Mouse (Mus musculus) mouse trophoblast stem cell (cell line): ENCODE measurements around the gene Gm20388.

Experiments used
- in situ Hi-C, 2 experiments: fragments of 300-500 bp; cut with MseI, MboI; formaldehyde crosslinking; loops; 2 replicates in 1 of 2; 3 replicates in 1 of 2; pipeline ENCODE4 v1.15.1; 2025

Gene Gm20388

DNA sequence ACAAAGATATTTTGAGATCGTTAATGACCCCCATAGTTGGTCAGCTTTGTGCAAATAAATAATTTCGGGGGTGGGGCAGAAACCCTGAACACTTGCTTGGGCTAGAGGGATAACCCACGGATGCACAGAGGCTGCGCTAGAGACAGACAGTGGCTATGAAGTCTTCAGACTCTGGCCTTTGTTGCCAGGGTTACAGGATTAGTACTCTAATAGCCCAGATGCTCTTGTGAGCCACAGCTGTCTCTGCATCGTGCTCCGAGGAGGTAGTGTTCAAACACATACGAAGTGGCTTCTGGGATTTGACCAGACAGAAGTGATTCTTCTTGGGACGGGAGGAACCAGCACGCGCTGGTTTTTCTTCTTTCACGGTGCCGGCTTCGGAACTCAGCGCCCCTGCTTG is 820.9 kb downstream of the Gm20388 start:
- in situ Hi-C loops: no loop called here

DNA sequence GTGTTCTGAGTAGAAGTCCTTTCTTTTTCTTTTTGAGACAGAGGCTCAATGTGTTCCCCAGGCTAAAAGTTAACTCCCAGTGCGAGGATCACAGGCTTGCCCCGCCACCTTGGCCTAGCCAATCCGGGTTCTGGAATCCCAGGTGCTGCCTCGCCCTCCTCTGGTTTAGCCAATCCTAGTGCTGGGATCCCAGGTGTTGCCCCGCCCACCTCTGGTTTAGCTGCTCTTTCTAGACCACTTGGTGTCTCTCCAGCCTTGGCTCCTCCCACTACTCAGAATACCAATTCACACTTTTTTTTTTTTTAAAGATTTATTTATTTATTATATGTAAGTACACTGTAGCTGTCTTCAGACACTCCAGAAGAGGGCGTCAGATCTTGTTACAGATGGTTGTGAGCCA is 821.4 kb downstream of the Gm20388 start:
- in situ Hi-C loops: no loop called here

DNA sequence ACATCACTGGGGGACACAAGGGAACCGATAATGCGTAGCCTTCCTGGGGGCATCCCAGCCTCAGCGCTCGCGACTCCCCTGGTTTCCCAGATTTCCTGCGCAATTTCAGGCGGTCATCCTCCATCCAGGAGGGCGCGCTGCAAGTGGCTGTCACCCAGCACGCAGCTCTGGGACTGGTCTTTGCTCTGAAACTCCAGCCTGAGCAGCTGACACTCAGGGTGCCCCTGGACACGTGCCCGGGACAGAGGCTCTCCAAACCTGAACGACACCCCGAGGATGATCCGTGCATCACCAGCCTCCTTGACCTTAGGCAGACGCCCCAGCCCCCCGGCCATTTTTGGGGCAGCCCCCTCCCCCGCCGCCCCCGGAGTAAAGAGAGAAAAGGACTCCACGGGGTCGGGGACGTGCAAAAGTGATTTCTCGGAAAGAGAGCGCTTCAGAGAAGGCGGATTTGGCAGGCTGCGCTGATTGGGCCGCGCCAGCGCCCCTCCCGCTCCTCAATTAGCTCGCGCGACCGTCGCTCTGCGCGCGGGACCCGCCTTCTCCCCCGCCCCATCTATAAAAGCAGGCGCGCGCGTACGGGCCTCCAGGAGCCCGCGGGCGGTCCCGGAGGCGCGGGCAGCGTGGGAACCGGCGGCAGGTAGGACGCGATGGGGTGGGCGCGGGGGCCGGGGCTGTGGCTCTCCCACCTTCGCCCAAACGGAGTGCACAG is 825.3 kb downstream of the Gm20388 start, which contains the start of gene Irf8:
Gene Irf8, plus strand, starts transcription at position 589 of the 712 bp plus-strand sequence.
- in situ Hi-C loops: no loop called here

DNA sequence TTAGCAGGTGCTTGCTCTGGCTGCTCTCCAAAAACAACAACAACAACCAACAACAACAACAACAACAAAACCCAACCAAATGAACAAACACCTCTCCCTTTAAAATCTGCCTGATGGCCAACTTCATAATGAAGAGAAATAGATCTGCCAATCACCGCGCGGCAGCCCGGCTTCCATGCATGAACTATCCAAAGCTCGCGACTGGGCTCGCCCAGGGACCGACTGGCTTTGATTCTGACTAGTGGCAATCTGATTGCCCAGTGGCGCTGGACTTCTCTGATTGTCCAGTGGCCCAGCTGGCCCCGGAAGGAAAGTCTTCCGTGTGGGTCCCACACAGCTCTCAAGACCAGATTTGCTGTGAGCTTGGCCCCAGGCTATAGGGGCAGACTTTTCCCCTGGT is 825.8 kb downstream of the Gm20388 start:
- in situ Hi-C loops: no loop called here

DNA sequence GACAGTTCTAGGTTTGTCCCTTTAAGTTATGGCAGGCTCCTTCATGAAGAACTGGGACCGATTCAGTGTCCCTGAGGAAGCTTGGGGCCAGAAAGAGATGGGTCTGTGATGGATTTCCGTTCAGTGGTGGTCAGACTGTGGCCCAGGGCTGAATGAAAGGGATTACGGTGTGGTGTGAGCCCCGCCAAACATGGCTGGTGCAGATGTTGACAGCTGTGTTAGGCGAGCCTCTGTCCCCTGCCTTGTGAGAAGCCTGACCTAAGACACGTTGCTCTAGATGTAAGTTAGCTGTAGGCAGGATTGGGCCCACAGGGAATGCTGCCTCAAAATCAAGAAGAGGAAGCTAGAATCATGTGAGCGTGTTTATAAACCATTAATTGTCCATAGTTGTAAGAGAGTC is 826.5 kb downstream of the Gm20388 start:
- in situ Hi-C loops: no loop called here

DNA sequence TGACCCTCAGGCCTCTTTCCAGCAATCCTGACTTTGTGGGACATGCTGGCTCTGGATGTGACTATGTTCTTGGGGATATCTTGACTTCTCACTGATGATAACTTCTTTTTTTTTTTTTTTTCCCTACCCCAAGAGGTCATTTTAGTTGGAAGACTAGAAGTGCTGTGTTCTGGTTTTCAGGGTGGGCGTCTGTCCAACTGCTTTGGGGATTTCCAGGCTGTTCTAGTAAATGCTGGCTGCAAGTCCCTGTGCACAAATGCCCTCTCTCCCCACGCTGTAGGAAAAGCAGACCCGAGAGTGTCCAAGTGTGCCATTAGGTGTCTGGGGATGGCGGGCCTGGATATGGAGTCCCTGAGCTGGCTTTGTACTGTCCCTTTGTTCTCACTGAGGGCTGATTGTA is 828.1 kb downstream of the Gm20388 start:
- in situ Hi-C loops: no loop called here

DNA sequence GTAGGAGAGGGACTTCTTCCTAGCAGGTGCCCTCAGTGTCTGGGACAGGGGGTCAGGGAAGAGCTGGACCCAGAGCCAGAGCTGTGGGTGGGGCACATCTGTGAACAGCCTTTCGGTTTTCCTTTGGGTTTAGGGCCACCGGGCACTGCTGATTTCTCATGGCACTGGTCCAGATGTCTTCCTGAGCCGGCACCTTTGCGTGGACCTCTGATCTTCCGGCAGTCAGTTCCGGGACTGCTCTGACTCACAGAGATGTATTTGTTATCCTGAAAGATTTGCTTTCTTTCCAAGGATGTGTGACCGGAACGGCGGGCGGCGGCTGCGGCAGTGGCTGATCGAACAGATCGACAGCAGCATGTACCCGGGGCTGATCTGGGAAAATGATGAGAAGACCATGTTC is 828.9 kb downstream of the Gm20388 start:
- in situ Hi-C loops: no loop called here

DNA sequence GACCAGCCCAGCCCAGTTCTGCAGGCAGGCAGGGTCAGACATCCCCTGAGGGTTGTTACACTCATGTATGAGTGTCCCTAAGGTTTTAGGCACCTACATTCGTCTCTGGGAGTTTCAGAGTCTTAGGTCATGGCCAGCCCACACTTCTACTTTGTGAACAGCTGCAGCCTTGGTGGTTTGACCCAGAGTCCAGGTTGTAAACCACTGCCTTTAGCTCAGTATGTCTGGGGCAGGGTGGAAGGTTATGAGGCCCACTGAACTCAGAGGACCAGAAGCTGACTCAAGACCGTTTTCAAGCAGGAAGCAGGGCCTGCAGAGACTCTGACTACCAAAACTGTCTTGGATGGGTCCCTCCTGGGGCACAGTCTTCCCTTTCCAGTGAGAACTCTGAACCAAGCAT is 829.9 kb downstream of the Gm20388 start:
- in situ Hi-C loops: no loop called here

DNA sequence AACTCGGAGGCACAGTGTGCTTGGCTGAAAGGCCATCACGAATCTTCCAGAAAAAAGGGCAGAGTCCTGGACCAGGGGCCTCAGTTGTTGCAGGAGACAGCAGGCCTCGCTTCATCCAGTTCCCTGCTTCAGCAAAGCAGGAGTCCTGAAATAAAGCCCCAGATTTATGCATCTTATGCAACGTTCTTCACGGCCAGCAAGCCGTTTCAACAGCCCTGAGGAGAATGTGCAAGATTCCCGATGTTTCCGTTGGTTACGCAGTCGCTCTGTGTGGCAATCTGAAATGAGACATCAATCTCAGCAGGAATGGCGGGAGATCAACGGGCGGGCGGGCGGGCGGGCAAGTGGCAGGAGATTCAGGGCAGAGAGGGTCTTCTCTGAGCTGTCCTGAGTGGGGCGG is 830.4 kb downstream of the Gm20388 start:
- in situ Hi-C loops: no loop called here

DNA sequence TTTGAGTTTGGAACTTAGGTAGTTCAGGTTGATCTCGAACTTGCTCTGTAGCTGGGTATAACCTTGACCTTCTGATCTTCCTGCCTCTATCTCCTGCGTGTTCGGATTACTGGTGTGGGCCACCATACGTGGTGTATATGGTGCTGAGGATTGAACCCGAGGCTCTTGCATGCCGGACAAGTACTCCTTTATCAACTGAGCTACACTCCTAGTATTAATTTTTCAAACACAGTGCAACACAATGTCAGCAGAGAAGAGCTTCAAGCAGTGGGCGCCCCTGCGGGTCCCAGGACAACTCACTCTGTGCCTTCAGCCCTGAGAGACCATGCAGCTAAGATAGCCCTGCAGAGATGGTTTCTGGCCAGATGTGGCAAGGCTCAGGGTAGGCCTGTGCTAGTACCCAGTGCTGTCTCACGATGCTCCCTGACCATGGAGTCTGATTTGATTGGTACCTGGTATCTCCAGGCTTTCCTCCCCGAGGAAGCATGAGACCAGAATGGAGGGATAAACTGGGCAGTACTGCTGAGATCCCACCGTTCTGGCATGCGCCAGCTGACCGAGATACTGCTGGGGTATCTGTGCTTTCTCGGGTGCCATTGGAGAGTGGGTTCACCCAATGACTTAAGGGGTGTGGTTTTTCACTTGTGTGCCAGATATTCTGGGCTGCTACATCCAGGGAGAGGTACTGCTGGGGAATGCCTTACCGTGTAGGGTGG is 831.3 kb downstream of the Gm20388 start:
- in situ Hi-C loops: no loop called here

DNA sequence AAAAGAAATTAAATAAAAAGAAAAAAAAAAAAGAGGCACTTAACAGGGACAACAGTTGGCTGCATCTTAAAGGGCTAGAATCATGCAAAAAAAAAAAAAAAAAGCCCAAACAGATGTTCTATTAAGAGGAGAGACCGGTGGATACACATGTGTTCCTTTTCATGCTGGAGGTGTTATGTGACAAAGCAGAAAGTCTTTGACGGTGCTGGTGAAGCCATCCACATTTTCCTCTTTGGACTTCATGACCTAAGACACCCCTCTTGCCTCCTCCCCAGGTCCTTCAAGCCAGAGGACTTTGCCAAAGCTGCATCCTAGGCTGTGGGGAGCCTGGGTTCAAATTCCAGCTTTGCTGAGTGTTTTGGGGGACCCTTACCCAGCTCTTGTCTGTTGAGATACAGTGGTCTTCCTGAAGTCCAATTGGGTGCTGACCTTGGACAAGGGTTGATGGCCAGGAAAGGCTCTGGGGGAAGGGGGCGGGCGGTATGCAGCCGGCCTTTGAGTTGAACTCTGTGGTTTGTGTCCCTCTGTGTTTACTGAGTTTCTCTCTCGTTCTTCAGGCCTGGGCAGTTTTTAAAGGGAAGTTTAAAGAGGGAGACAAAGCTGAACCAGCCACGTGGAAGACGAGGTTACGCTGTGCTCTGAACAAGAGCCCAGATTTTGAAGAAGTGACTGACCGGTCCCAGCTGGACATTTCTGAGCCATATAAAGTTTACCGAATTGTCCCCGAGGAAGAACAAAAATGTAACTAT is 832.7 kb downstream of the Gm20388 start:
- in situ Hi-C loops: no loop called here

DNA sequence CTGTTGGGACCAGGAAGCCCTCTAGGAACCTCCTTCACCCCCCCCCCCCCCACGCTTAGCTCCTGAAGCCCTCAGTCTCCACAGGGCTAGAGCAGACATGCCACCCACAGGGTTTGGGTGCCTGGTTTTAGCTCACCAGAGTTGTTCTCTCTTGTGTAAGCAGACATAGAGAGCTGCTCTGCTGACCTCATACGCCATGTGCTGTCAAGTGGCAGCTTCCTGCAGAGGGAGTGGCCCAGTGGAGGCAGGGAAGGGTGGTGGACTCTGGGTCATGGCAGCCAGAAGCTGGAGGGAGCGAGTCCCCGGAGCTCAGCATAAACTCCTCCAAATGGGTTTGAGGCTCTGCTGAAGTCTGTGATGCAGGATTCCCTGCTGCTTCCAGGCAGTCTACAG is 833.3 kb downstream of the Gm20388 start:
- in situ Hi-C loops: no loop called here

DNA sequence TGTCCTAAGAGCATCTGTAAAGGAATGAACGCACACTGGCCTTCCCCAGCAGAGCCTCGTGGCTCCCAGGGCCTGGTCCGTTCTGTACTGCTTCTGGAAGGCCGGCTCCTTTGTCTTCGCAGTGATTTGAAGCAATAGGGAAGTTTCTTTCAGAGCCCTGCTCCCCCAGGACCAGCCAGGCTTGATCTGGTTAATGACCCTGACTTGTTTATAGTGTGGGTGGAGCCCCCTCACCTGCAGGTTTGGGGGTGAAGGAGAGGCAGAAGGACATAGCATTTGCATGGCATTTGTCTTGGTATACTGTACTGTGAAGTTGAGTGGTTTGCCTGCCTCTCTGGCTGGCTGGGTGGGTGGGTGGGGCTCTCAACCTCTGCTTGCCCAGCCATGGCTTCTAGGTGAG is 833.8 kb downstream of the Gm20388 start:
- in situ Hi-C loops: no loop called here

DNA sequence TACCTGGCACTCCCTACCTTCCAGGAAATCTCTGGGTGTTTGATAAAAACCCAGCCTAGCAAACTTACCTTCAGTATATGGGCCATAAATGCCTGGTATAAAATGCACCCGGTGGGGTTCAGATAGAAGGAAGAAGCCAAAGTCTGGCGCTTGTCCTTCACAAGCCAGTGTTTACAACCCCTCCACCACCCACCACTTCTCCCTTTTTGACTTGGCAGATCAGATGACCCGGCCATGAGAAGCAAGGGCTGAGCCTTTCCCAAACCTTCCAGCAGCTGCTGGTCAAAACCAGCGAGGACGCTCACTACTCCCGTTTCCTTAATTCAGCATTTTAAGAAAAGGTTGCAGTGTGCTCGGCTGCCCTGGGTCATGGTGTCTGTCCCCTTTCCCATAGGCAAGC is 834.6 kb downstream of the Gm20388 start:
- in situ Hi-C loops: no loop called here

DNA sequence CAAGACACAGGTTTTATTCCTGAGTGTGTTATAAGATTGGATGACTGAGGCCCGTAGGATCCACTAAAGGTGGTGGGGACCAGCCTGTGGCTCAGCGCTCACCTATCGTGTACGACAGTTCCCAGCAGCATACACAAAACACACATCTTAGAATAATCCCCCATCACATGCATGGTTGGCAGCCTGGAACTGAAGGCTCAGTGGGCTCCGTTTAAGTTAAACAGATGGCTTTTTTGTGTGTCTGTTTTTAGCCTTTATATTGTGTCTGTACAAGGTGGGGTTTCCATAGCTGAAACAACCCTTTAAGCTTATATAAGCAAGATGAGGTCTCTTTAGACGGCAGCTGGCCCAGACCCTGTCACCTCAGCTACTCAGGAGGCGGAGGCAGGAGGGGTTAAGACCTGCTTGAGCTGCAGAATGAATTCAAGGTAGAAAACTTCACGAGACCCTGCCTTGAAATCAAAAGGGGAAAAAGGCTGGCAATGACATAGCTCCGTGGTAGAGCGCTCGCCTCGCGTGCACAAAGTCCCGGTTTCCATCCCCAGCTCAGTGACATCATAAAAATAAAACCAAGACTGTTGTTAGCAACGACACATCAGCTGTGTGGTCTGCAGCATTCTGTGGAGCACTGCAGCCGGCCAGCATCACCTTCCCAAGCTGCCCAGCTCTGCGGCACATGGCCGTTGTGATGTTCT is 835.5 kb downstream of the Gm20388 start:
- in situ Hi-C loops: no loop called here

DNA sequence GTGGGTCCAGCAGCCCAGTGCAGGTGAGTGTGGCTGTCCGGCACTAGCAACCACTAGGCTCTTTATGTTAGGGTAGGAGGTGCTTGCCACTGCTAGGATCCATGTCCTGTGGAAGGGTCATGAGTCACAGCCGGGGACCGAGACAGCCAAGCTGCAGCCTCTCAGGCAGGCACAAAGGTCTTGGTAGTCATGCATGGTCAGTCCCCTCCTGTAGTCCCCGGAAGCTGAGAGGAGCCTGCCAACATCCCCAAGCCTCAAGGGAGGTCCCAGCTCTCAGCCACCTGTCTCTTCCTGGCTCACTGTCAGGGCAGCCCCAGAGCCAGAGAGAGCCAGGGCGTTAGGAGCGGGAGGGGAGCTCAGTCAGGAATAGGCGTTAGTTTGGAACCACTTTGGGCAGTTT is 836.6 kb downstream of the Gm20388 start:
- in situ Hi-C loops: no loop called here

DNA sequence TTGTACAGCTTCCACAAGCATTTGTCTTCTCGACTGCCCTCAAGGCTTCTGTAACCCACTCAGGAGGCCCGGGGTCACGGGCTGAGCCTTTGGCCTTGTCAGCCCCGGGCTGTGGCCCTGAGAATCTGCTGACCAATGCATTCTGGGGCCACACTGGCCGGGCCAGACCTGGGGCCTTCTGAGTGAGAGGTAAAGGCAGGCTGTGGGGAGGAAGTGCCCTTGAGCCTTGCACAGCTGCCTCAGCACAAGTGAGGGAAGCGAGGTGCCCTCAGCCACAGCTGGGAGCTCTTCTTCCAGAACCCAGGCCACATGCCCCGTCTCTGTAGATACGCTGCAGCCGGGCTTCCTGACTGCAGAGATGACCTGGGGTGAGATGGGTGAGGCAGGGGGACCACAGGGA is 840.0 kb downstream of the Gm20388 start:
- in situ Hi-C loops: no loop called here

DNA sequence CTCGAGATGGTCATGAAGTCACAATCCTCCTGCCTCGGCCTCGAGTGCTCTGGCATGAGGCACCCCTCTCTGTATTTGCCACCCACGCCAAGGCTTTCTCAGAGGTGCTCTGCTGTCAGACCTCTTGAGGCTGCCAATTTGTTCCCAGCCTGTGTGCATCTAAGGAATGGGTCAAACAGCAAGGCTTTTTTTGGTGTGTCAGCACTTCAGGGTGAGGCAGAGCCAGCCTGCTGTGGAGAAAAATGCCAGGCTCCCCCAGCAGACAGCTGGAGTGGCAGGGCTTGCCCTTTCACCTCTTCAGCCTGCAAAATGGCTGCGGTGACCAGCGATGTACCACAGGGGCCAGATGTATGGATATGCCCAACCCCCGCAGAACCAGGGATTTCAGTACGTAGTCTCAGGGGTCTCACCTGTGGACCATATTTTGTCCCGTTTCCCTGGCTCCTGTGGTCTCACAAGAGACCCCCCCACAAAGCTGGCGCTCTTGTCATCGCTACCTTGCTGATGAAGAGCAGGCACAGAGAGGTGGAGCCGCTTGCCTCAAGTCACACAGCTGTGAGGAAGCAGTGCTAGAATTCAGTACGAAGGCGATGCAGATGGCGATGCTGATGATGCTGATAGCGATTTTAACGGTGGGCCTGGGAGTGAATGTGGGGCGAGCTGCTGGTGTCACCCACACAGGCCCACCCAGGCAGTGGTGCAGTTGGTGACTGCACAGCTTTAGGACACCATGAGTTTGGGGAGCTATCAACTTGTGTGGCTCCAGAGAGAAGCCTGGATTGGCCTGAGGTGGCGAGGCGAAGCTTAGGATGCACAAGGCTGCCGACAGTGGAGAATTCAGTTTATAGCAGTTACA is 840.8 kb downstream of the Gm20388 start:
- in situ Hi-C loops: no loop called here

DNA sequence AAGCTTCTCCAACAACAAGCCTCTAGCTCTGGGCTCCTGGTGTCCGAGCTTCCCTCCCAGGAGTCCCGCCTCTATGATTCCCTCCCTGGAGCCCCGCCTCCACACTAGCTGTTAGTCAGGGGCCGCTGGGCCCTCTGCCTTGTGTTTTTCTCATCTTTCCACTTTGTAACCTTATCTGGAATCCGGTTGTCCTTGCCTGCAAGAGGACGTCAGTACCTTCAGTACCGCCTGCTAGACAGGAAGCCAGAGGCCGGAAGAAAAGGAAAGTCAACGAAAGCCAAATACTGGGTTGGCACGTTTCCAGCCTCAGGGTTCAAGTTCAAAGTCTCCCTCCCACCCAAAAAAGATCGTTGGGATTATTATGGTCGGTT is 841.4 kb downstream of the Gm20388 start:
- in situ Hi-C loops: no loop called here

DNA sequence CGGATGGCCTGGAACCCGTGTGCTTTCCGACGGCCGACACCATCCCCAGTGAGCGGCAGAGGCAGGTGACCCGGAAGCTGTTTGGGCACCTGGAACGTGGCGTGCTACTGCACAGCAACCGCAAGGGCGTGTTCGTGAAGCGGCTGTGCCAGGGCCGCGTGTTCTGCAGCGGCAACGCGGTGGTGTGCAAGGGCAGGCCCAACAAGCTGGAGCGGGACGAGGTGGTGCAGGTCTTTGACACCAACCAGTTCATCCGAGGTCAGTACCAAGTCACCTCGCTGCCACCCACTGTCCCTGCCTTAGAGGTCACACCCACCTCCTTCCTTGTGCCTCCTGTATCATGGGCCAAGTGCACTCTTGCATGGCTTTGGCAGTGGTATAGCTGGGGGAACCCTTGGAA is 842.8 kb downstream of the Gm20388 start:
- in situ Hi-C loops: no loop called here
